ENCODE assay signal across 9 mouse cellular contexts in the genomic region with DNA sequence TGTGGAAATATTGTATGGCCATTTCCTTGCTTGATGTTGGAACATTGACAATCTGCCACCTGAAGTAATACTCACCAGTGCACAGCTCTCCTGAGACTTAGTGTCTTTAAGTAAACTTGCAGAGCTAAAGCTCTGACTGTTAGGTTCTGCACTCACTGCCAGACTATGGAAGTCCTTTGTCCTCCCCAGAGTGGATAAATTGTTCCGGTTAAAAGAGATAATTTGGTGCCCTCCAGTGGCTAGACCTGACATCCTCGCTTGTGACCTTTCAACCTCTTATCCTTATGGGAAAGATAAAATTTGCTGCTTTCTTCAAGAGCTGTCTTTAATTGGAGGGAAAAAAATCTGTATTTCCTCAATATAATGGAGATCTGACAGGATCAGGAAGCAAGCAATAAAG.
DNase-seq lines count a peak whose midpoint lies in the region; ATAC-seq and TF ChIP-seq lines count a peak whose summit lies in the region.
"Had no signal": no experiment of that assay in that cellular context is flagged by ENCODE, and none has a peak within 500 bp of the region (broad histone marks: within the 10 kb centered on the region; RNA-seq: fewer than 3 reads in every experiment).

No protein-coding gene starts in this region.

- H3K4me1 ChIP-seq in forebrain, embryonic 16.5 days (replicated peaks; ENCODE audit: control insufficient read depth, insufficient read depth, low read length) = no peaks in the 10 kb centered on the region

- no peak overlapping the region for H3K27ac ChIP-seq in left cerebral cortex, adult 2 months
- no peak overlapping the region for H3K27ac ChIP-seq in forebrain, embryonic 16.5 days (ENCODE audit: low read length)

- no peak for DNase-seq in left cerebral cortex, adult 2 months (ENCODE audit: extremely low spot score in 1 of 2, low spot score in 2 of 2)
- no peak for DNase-seq in left cerebral cortex, postnatal 10 days (ENCODE audit: extremely low spot score in 1 of 2, low spot score in 2 of 2)
- peak; percentile 39 for DNase-seq in ZHBTc4 (ENCODE audit: low read depth, low spot score)
- peak; percentile 17 for DNase-seq in neural tube, embryonic 10.5 days (ENCODE audit: extremely low spot score, low spot score)
- DNase-seq in natural killer cell, adult 2 months (ENCODE audit: low spot score in 2 of 2) = no peak
- no peak for DNase-seq in adrenal gland, postnatal 25 days
- DNase-seq in testis, postnatal 10 days (ENCODE audit: low spot score) = no peak
- DNase-seq: thymus, adult 2 months had no signal

- intact Hi-C loops in left cerebral cortex, adult 2 months (cut with DNase I) = loop anchor here (5.0 kb wide), 2 partner anchors 151 to 221 kb away; no protein-coding TSS in a partner anchor
- intact Hi-C loops in left cerebral cortex, postnatal 10 days (cut with DNase I) = no loop called here

- no peak overlapping the region for H3K4me3 ChIP-seq in left cerebral cortex, adult 2 months
- no peak overlapping the region for H3K4me3 ChIP-seq in forebrain, embryonic 16.5 days (replicated peaks; ENCODE audit: low read length)

- H3K9me3 ChIP-seq in forebrain, embryonic 16.5 days (ENCODE audit: control insufficient read depth, low read length) = no peaks in the 10 kb centered on the region

- TF ChIP-seq CTCF in left cerebral cortex, adult 2 months (IDR thresholded peaks at IDR 0.05) = peak; percentile 38

- 14% methylated on average over 2 of the region's 2 CpGs for WGBS in forebrain, embryonic 16.5 days

- H3K9ac ChIP-seq in forebrain, embryonic 16.5 days (replicated peaks; ENCODE audit: low read depth, low read length) = no peak overlapping the region

- H3K27me3 ChIP-seq in forebrain, embryonic 16.5 days (replicated peaks; ENCODE audit: control insufficient read depth, insufficient read depth, low read length) = no peaks in the 10 kb centered on the region

- ATAC-seq in forebrain, embryonic 16.5 days = peak; percentile 49; the same call in 1 of the 2 replicates

- H3K4me2 ChIP-seq in forebrain, embryonic 16.5 days (ENCODE audit: low read length) = no peak overlapping the region

- no peaks in the 10 kb centered on the region for H3K36me3 ChIP-seq in forebrain, embryonic 16.5 days (ENCODE audit: control insufficient read depth, insufficient read depth)

Comparison
In these comparisons a context has a peak if more than half of its experiments do, and no peak if none do; other contexts are left out.
1. DNase-seq: peak in ZHBTc4 (single experiment) and neural tube, embryonic 10.5 days (single experiment); none in left cerebral cortex, adult 2 months (0 of 2), left cerebral cortex, postnatal 10 days (0 of 2), natural killer cell, adult 2 months (0 of 2), adrenal gland, postnatal 25 days (single experiment) and testis, postnatal 10 days (single experiment).